Mouse (Mus musculus): ENCODE data around the gene Tarbp2.

DNA sequence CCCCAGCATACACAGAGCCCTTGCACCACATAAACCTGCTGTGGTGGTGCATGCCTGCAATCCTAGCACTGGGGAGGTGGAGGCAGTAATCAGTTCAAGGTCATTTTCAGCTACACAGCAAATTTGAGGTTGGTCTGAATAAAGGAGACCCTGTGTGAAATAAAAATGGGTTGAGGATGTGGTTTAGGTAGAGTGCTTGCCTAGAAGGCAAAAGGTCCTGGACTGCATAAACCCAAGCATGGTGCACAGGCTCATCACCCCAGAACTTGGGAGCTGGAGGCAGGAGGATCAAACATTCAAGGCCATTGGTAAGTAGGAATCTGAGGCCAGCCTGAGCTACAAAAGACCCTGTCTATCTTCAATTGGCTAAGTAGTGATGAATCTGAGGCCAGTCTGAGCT, 10.4 kb upstream of the Tarbp2 start:
- TF ChIP-seq CTCF (conservative IDR thresholded peaks at IDR 0.05; ENCODE audit: low read length) (no peak), NANOG (IDR thresholded peaks at IDR 0.05; ENCODE audit: borderline replicate concordance, low read length) (no peak), POU5F1 (IDR thresholded peaks at IDR 0.05; ENCODE audit: borderline replicate concordance, low read length) (no peak)

Data from E14TG2a.4 (cell line).